Mouse (Mus musculus) left cerebral cortex, postnatal 10 days (tissue): ENCODE data around the gene Nkx3-2. TPM values are rescaled to one million over a fixed set of nuclear protein-coding genes. Genes with fewer than 3 reads are reported as not detected.

Source experiments
- DNase-seq, 2 experiments: peaks; one replicate each; pipeline ENCODE4 v3.0.0; 2021 to 2022; ENCODE audit warnings: low spot score in 2 of 2, mixed read lengths in 1 of 2; ENCODE audit errors: extremely low spot score in 1 of 2
- intact Hi-C: fragments of 180-260 bp; cut with DNase I; formaldehyde crosslinking; loops from one replicate; pipeline ENCODE4 v1.15.1; 2025
- total RNA-seq, 2 experiments: library from RNA; stranded (reverse); gene quantifications; 2 replicates each; pipeline ENCODE4 v1.2.3; 2021

Gene Nkx3-2
- total RNA-seq, 2 experiments from 2014 or later, result not detected

DNA sequence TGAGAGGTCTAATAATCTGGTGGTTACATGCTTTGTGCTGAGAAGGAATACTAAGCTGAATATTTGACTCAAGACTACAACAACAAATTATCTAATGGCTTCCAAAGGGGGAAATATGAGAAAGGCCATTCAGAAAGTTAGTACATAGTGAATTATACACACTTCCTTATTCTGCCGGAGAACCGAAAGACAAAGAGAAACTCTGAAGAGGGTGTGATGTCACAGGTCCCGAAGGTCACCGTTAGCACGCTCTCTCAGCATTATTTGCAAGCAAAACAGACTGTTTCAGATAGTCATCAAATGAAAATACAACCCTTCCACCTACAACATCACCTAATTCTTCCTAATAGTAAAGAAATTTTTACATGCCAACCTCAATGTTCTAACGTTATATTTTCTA, 25.5 kb downstream of the Nkx3-2 start:
- no peak for DNase-seq
- intact Hi-C loops, result no loop called here

DNA sequence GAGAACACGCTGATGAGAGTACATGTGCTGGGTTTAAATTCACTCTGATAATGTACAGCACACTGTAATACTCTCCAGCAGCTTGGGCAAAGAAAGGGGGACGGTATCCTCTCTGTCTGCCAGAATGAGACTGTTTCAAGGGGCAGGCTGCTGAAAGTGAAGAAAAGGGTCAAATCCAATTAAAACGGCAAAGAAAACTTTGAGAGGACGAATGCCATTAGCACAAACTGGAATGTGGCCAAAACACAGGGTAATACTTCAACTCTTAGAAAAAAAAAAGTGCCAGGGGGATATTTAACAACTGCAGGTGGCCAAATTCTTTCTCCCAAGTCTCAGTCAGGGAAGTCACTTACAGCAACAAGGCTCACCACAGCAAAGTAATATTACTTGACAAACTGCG, 27.3 kb downstream of the Nkx3-2 start:
- intact Hi-C loops, result no loop called here
- no peak for DNase-seq

DNA sequence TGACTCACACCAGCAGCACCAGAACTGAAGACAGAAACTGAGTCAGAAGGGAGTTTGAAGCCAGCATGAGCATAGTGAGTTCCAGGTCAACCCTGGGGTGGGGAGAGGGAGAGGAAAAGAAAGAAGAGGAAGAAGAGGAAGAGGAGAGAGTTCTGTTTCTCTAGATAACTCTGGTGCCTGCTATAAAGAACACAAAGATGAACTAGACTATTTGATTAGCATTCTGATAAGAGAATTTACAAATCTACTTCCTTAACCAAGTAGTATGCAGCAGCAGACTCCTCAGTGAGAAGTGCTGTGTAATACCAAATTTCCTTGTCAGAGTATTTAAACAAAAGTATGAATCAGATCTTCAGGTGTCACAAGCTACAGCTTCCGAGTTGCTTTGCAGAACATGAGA, 37.3 kb downstream of the Nkx3-2 start:
- DNase-seq, result no peak
- intact Hi-C loops, result no loop called here

DNA sequence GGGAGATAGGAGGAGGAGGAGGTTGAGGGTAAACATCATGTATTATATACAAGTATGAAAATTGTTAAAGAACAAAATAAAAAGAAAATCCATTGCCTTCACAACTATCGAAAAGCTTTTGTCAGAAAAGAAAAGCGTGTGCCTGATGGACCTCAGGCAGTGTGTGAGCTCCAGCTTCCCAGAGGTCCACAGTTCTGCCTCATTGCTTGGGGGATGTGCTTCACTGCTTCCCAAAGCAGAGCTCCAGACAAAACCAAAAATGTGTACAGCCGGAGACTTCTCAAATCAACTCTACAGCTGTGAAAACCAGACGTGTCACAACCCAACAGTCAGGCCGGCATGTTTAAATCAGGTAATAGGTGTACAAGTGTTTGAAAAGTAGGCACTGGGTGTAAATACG, 38.7 kb downstream of the Nkx3-2 start:
- no peak for DNase-seq
- intact Hi-C loops, result no loop called here

Other genes starting within 250 kb of the Nkx3-2 start
- 10 to 100 TPM; 47.3 to 49.3 TPM for gene Rab28, start 56.3 kb downstream of the Nkx3-2 start, total RNA-seq
- 10 to 100 TPM; 32.8 to 33.3 TPM for gene Bod1l, start 79.8 kb upstream of the Nkx3-2 start, total RNA-seq